8 mouse cellular contexts compared by ENCODE assay signal in the genomic region with DNA sequence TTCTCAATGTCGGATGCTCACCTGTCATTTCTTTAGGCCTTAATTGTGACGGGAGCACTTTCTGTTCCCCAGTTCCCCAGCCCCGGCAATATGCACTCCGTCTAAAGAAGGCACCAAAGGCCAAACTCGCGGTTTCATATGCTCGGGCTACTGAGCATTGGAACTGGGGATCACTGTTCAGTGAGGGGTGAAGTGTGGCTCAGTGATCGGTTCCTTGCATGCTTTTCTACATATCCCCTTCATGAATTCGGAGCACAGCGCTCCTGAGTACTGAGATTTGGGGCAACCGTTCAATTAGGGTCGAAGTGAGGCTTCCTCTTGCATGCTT. TPM values are rescaled to one million over a fixed set of nuclear protein-coding genes. Genes with fewer than 3 reads are reported as not detected.
DNase-seq lines count a peak whose midpoint lies in the region; ATAC-seq and TF ChIP-seq lines count a peak whose summit lies in the region.

No protein-coding gene starts in this region.

- H3K9me3 ChIP-seq in liver, embryonic 12.5 days (replicated peaks) = no peaks in the 10 kb centered on the region
- H3K9me3 ChIP-seq in stomach, postnatal 0 days (ENCODE audit: control insufficient read depth, low read length) = no peaks in the 10 kb centered on the region

- peaks cover 4% of the 10 kb centered on the region for H3K27me3 ChIP-seq in spleen, adult 2 months (ENCODE audit: control insufficient read depth, insufficient read depth, low read length)
- H3K27me3 ChIP-seq in liver, embryonic 12.5 days (replicated peaks) = peaks cover 56% of the 10 kb centered on the region
- no peaks in the 10 kb centered on the region for H3K27me3 ChIP-seq in stomach, postnatal 0 days (ENCODE audit: control insufficient read depth, insufficient read depth, low read length)

- H3K9ac ChIP-seq in liver, embryonic 12.5 days = no peak overlapping the region
- peak overlapping the region; percentile 97 for H3K9ac ChIP-seq in stomach, postnatal 0 days (ENCODE audit: low read length)

- no peak for TF ChIP-seq POLR2A in spleen, adult 2 months (IDR thresholded peaks at IDR 0.05; ENCODE audit: low read depth, low read length)

- TF ChIP-seq CTCF in spleen, adult 2 months (IDR thresholded peaks at IDR 0.05; ENCODE audit: extremely low read depth, insufficient read depth, insufficient read length, insufficient replicate concordance) = no peak
- TF ChIP-seq CTCF in stomach, postnatal 0 days (IDR thresholded peaks at IDR 0.05; ENCODE audit: low read depth) = no peak

- peak overlapping the region; percentile 67 for H3K4me3 ChIP-seq in spleen, adult 2 months (ENCODE audit: extremely low read depth, insufficient read depth, insufficient read length)
- peak overlapping the region; percentile 68 for H3K4me3 ChIP-seq in liver, embryonic 12.5 days
- H3K4me3 ChIP-seq in stomach, postnatal 0 days (ENCODE audit: low read depth, low read length) = peak overlapping the region; percentile 93

- peaks cover 3% of the 10 kb centered on the region; the same call in 1 of the 2 replicates for H3K4me1 ChIP-seq in spleen, adult 2 months (ENCODE audit: control insufficient read depth, insufficient read depth, insufficient read length)
- peaks cover 9% of the 10 kb centered on the region; the same call in 1 of the 2 replicates for H3K4me1 ChIP-seq in liver, embryonic 12.5 days
- no peaks in the 10 kb centered on the region for H3K4me1 ChIP-seq in stomach, postnatal 0 days (replicated peaks; ENCODE audit: control insufficient read depth, insufficient read depth)

- peak overlapping the region; percentile 70 for H3K4me2 ChIP-seq in liver, embryonic 12.5 days
- H3K4me2 ChIP-seq in stomach, postnatal 0 days (replicated peaks; ENCODE audit: low read depth) = peak overlapping the region; percentile 75

- peak; percentile 23 for ATAC-seq in cerebellum, adult (ENCODE audit: insufficient number of reproducible peaks, low FRiP score, low TSS enrichment)
- peak; percentile 13; the same call in 1 of the 2 replicates for ATAC-seq in liver, embryonic 12.5 days
- no peak for ATAC-seq in stomach, postnatal 0 days (ENCODE audit: low FRiP score, low TSS enrichment)

- H3K27ac ChIP-seq in spleen, adult 2 months (ENCODE audit: insufficient read depth, low read length) = no peak overlapping the region
- H3K27ac ChIP-seq in liver, embryonic 12.5 days = no peak overlapping the region
- H3K27ac ChIP-seq in stomach, postnatal 0 days (replicated peaks) = peak overlapping the region; percentile 98

- H3K36me3 ChIP-seq in spleen, adult 2 months (ENCODE audit: control insufficient read depth, insufficient read depth, low read length) = no peaks in the 10 kb centered on the region
- H3K36me3 ChIP-seq in liver, embryonic 12.5 days = no peaks in the 10 kb centered on the region
- H3K36me3 ChIP-seq in stomach, postnatal 0 days (ENCODE audit: control insufficient read depth, insufficient read depth, low read length) = no peaks in the 10 kb centered on the region

- DNase-seq in cerebellum, postnatal 10 days = no peak
- no peak for DNase-seq in spleen, adult 2 months (ENCODE audit: low read depth in 1 of 2, low spot score in 2 of 2)
- no peak for DNase-seq in spleen, postnatal 4 days (ENCODE audit: low spot score in 2 of 2)
- DNase-seq in stomach, postnatal 0 days (ENCODE audit: low spot score) = no peak
- DNase-seq in frontal cortex, postnatal 36 days (ENCODE audit: low spot score in 2 of 2) = no peak
- no peak for DNase-seq in adrenal gland, adult (ENCODE audit: inconsistent age in 2 of 2, low spot score in 1 of 2)

- 13% methylated on average over 12 of the region's 12 CpGs for WGBS in spleen, adult 2 months
- WGBS in liver, embryonic 12.5 days (ENCODE audit: insufficient replicate concordance) = 16% methylated on average over 12 of the region's 12 CpGs
- WGBS in stomach, postnatal 0 days = 14% methylated on average over 12 of the region's 12 CpGs

- TF ChIP-seq EP300 in stomach, postnatal 0 days (optimal IDR thresholded peaks at IDR 0.05) = no peak

RNA-seq across cellular contexts. Expression of a gene that starts 0.3 kb away (rescaled TPM):
- 0.50 and 0.55 TPM in 2 replicates for polyA plus RNA-seq in spleen, adult 2 months (2012; rRNA removed)
- polyA plus RNA-seq in liver, embryonic 12.5 days (2016; fragmentation: Nextera tagmentation; extraction: Ambion mirVana) = 3.0 and 3.4 TPM in 2 replicates
- 6.1 and 6.4 TPM in 2 replicates for polyA plus RNA-seq in stomach, postnatal 0 days (2015; fragmentation: Nextera tagmentation; extraction: Ambion mirVana)

RNA-seq across cellular contexts. Expression of a gene that starts 5.1 kb away (rescaled TPM):
- polyA plus RNA-seq in spleen, adult 2 months (2012; rRNA removed) = 0.11 and 0.13 TPM in 2 replicates
- 1.8 TPM in 2 replicates for polyA plus RNA-seq in liver, embryonic 12.5 days (2016; fragmentation: Nextera tagmentation; extraction: Ambion mirVana)
- 25.6 and 26.0 TPM in 2 replicates for polyA plus RNA-seq in stomach, postnatal 0 days (2015; fragmentation: Nextera tagmentation; extraction: Ambion mirVana)
